Comparison of ENCODE assay signal across 9 mouse cellular contexts in genomic region chr1:51445854-51446460, GRCm38 (mm10). TPM values are rescaled to one million over a fixed set of nuclear protein-coding genes. Genes with fewer than 3 reads are reported as not detected.
A peak's percentile ranks its signal among the peaks of the same experiment; 100 is the strongest.
DNase-seq lines count a peak whose midpoint lies in the region; ATAC-seq lines count a peak whose summit lies in the region.
"Had no signal": no experiment of that assay in that cellular context is flagged by ENCODE, and none has a peak within 500 bp of the region (broad histone marks: within the 10 kb centered on the region; RNA-seq: fewer than 3 reads in every experiment).

No protein-coding gene starts in this region.

- no peaks in the 10 kb centered on the region for H3K36me3 ChIP-seq in forebrain, embryonic 14.5 days (ENCODE audit: control insufficient read depth, insufficient read depth, low read length)
- H3K36me3 ChIP-seq: embryonic facial prominence, embryonic 12.5 days had no signal

- ATAC-seq in forebrain, embryonic 14.5 days, result no peak

- no peak overlapping the region for H3K9ac ChIP-seq in forebrain, embryonic 14.5 days (ENCODE audit: low read length)
- H3K9ac ChIP-seq: embryonic facial prominence, embryonic 12.5 days had no signal

- no peak overlapping the region for H3K27ac ChIP-seq in forebrain, embryonic 14.5 days (ENCODE audit: low read depth, low read length)
- H3K27ac ChIP-seq: embryonic facial prominence, embryonic 12.5 days had no signal

- no peak overlapping the region for H3K4me3 ChIP-seq in forebrain, embryonic 14.5 days (ENCODE audit: low read depth, low read length)
- H3K4me3 ChIP-seq: embryonic facial prominence, embryonic 12.5 days had no signal

- H3K4me1 ChIP-seq in forebrain, embryonic 14.5 days (ENCODE audit: control insufficient read depth, insufficient read depth, low read length), result no peaks in the 10 kb centered on the region
- H3K4me1 ChIP-seq: embryonic facial prominence, embryonic 12.5 days had no signal

- DNase-seq in layer of hippocampus, adult 11-12 months (ENCODE audit: low spot score), result peak; percentile 32
- DNase-seq in layer of hippocampus, adult 9-10 months (ENCODE audit: low spot score), result no peak
- peak; percentile 73 for DNase-seq in forebrain, embryonic 14.5 days (ENCODE audit: low spot score)
- DNase-seq in layer of hippocampus, adult 18-20 months (ENCODE audit: low spot score in 2 of 2), result peak; percentile 32 to 63
- peak; percentile 62 for DNase-seq in retina, embryonic 14.5 days (ENCODE audit: low spot score)
- DNase-seq in lung, postnatal 36 days, result no peak
- no peak for DNase-seq in urinary bladder, adult 2 months (ENCODE audit: low spot score)
- no peak for DNase-seq in ovary, postnatal 36 days (ENCODE audit: low spot score)

- no peaks in the 10 kb centered on the region for H3K27me3 ChIP-seq in forebrain, embryonic 14.5 days (replicated peaks; ENCODE audit: control insufficient read depth, insufficient read depth, low read length)
- H3K27me3 ChIP-seq: embryonic facial prominence, embryonic 12.5 days had no signal

- H3K9me3 ChIP-seq in forebrain, embryonic 14.5 days (replicated peaks; ENCODE audit: control insufficient read depth, low read length), result no peaks in the 10 kb centered on the region
- H3K9me3 ChIP-seq: embryonic facial prominence, embryonic 12.5 days had no signal

- 22% methylated on average over 9 of the region's 9 CpGs for WGBS in forebrain, embryonic 14.5 days

- no peak overlapping the region for H3K4me2 ChIP-seq in forebrain, embryonic 14.5 days (ENCODE audit: low read length)
- H3K4me2 ChIP-seq: embryonic facial prominence, embryonic 12.5 days had no signal

RNA-seq across cellular contexts. Expression of gene Nabp1, which starts 32.3 kb away (rescaled TPM):
- 7.9 and 8.7 TPM in 2 replicates for polyA plus RNA-seq in forebrain, embryonic 14.5 days (2014; fragmentation: Nextera tagmentation; extraction: Ambion mirVana)
- total RNA-seq in layer of hippocampus, adult 18-20 months (2021), result 10 to 100 TPM; 17.6 to 20.0 TPM
- 125 and 153 TPM in 2 replicates for polyA plus RNA-seq in urinary bladder, adult 2 months (2012; rRNA removed)

Comparison
In these comparisons a context has a peak if more than half of its experiments do, and no peak if none do; other contexts are left out.
1. DNase-seq: peak in layer of hippocampus, adult 11-12 months (single experiment), forebrain, embryonic 14.5 days (single experiment), layer of hippocampus, adult 18-20 months (2 of 2) and retina, embryonic 14.5 days (single experiment); none in layer of hippocampus, adult 9-10 months (single experiment), lung, postnatal 36 days (single experiment), urinary bladder, adult 2 months (single experiment) and ovary, postnatal 36 days (single experiment).
2. RNA of gene Nabp1, which starts 32.3 kb away (polyA plus RNA-seq): 125 to 153 TPM in urinary bladder, adult 2 months; 7.9 to 8.7 TPM in forebrain, embryonic 14.5 days; every median in the first group is over 10 times any median in the second.